Mouse (Mus musculus) liver, postnatal 0 days (tissue): Measurements from ENCODE around the gene Hnrnph3. TPM values are rescaled to one million over a fixed set of nuclear protein-coding genes. Genes with fewer than 3 reads are reported as not detected.

Experiments used
- ATAC-seq: fragments of 200-750 bp; cut with Nextera tagmentation; 2 replicates; pipeline ENCODE4 v1.8.0; 2017; ENCODE audit warnings: mild to moderate bottlenecking, moderate library complexity
- DNase-seq: peaks from one replicate; pipeline ENCODE4 v3.0.0-alpha.2; 2016
- H3K27ac ChIP-seq: fragments of 300-500 bp; sonication (generic); 2 replicates; pipeline ENCODE4 v1.5.1; 2014; ENCODE audit warnings: antibody characterized with exemption, moderate library complexity, mild to moderate bottlenecking, low read depth
- H3K27me3 ChIP-seq: fragments of 300-500 bp; sonication (generic); 2 replicates; pipeline ENCODE4 v1.6.1; 2014; ENCODE audit warnings: low read length, control low read depth, mixed read lengths; ENCODE audit not compliant: insufficient read depth
- H3K36me3 ChIP-seq: fragments of 300-500 bp; sonication (generic); replicated peaks from 2 replicates; pipeline ENCODE4 v1.6.1; 2014; ENCODE audit warnings: mild to moderate bottlenecking, control low read depth, low read length, moderate library complexity, mixed read lengths; ENCODE audit not compliant: insufficient read depth
- H3K4me1 ChIP-seq: fragments of 300-500 bp; sonication (generic); 2 replicates; pipeline ENCODE4 v1.6.1; 2014; ENCODE audit warnings: antibody characterized with exemption, mild to moderate bottlenecking, control low read depth; ENCODE audit not compliant: insufficient read depth
- H3K4me2 ChIP-seq: fragments of 300-500 bp; sonication (generic); 2 replicates; pipeline ENCODE4 v1.6.1; 2014; ENCODE audit warnings: low read depth, mild to moderate bottlenecking, low read length, moderate library complexity, mixed read lengths
- H3K4me3 ChIP-seq: fragments of 300-500 bp; sonication (generic); 2 replicates; pipeline ENCODE4 v1.5.1; 2014; ENCODE audit warnings: low read depth, low read length
- H3K9ac ChIP-seq: fragments of 300-500 bp; sonication (generic); replicated peaks from 2 replicates; pipeline ENCODE4 v1.6.1; 2014; ENCODE audit warnings: mild to moderate bottlenecking, moderate library complexity
- H3K9me3 ChIP-seq: fragments of 300-500 bp; sonication (generic); 2 replicates; pipeline ENCODE4 v1.6.1; 2016; ENCODE audit warnings: mild to moderate bottlenecking, control low read depth, low read length, mixed read lengths
- CTCF ChIP-seq: sonication (generic); IDR thresholded peaks from 2 replicates; pipeline ENCODE4 v1.5.1; 2016; ENCODE audit warnings: antibody characterized with exemption, low read depth
- EP300 ChIP-seq: IDR thresholded peaks from 2 replicates; pipeline ENCODE4 v1.6.1; 2016; ENCODE audit warnings: antibody characterized with exemption, low read depth, mild to moderate bottlenecking
- WGBS: fragments of 180-500 bp; shearing (Covaris S2); extraction: QIAGEN DNeasy Blood & Tissue Kit; methylation state at CpG from one replicate; pipeline ENCODE4 v1.1.7; 2014; ENCODE audit not compliant: insufficient replicate concordance; 5-methylcytosine and 5-hydroxymethylcytosine counted together
- polyA plus RNA-seq: library from polyadenylated mRNA; unstranded; fragments of >200 nt; fragmentation: Nextera tagmentation; extraction: Ambion mirVana; gene quantifications from 2 replicates; pipeline ENCODE4 v1.2.1, GENCODE M21; 2015

The Hnrnph3 gene
- polyA plus RNA-seq, 1 experiment from 2014 or later = 12.4 TPM

- no peak for DNase-seq
- Histone ChIP-seq H3K4me1 (no peaks in the 10 kb centered on the region), H3K4me3 (no peak overlapping the region), H3K27me3 (no peaks in the 10 kb centered on the region), H3K36me3 (no peaks in the 10 kb centered on the region), H3K27ac (no peak overlapping the region), H3K9me3 (no peaks in the 10 kb centered on the region), H3K4me2 (no peak overlapping the region; the same call in 1 of the 2 replicates), H3K9ac (no peak overlapping the region)
- ATAC-seq = no peak
- WGBS = 68% methylated on average over 5 of the region's 5 CpGs
- TF ChIP-seq CTCF (no peak), EP300 (no peak)
Observed at GRCm38 (mm10) chr10:63039867-63040628, 16.0 kb upstream of the Hnrnph3 start.

GRCm38 (mm10) chr10:63038571-63039320, 14.7 kb upstream of the Hnrnph3 start:
- H3K4me2 ChIP-seq = peak overlapping the region; percentile 44
- WGBS = 70% methylated on average over 11 of the region's 14 CpGs

GRCm38 (mm10) chr10:63032956-63033355, 8.9 kb upstream of the Hnrnph3 start:
- H3K9ac ChIP-seq = no peak overlapping the region
- no peak overlapping the region for H3K4me3 ChIP-seq
- no peaks in the 10 kb centered on the region for H3K4me1 ChIP-seq
- no peak for ATAC-seq
- 64% methylated on average over 3 of the region's 3 CpGs for WGBS
- H3K27me3 ChIP-seq = no peaks in the 10 kb centered on the region
- no peak for DNase-seq
- no peaks in the 10 kb centered on the region for H3K9me3 ChIP-seq
- no peak overlapping the region for H3K27ac ChIP-seq
- no peak overlapping the region for H3K4me2 ChIP-seq
- H3K36me3 ChIP-seq = no peaks in the 10 kb centered on the region
- TF ChIP-seq CTCF (no peak), EP300 (no peak)

More at GRCm38 (mm10) chr10:63038571-63039320, 14.7 kb upstream of the Hnrnph3 start:
- H3K36me3 ChIP-seq = no peaks in the 10 kb centered on the region
- H3K9me3 ChIP-seq = no peaks in the 10 kb centered on the region
- H3K27ac ChIP-seq = peak overlapping the region; percentile 48
- no peaks in the 10 kb centered on the region for H3K27me3 ChIP-seq
- TF ChIP-seq CTCF = no peak
- TF ChIP-seq EP300 = no peak
- no peak overlapping the region for H3K9ac ChIP-seq
- DNase-seq (no peak), ATAC-seq (peak; percentile 59; the same call in 1 of the 2 replicates)
- peak overlapping the region; percentile 13; the same call in 1 of the 2 replicates for H3K4me3 ChIP-seq
- H3K4me1 ChIP-seq = no peaks in the 10 kb centered on the region

- DNase-seq (no peak), ATAC-seq (no peak)
- 71% methylated on average over 3 of the region's 3 CpGs for WGBS
- no peak overlapping the region for H3K4me2 ChIP-seq
- no peak overlapping the region for H3K9ac ChIP-seq
- no peaks in the 10 kb centered on the region for H3K36me3 ChIP-seq
- H3K27me3 ChIP-seq = no peaks in the 10 kb centered on the region
- TF ChIP-seq CTCF = no peak
- TF ChIP-seq EP300 = no peak
- no peak overlapping the region for H3K27ac ChIP-seq
- H3K9me3 ChIP-seq = no peaks in the 10 kb centered on the region
- H3K4me1 ChIP-seq = no peaks in the 10 kb centered on the region
- no peak overlapping the region for H3K4me3 ChIP-seq
Observed at GRCm38 (mm10) chr10:63032267-63032666, 8.2 kb upstream of the Hnrnph3 start.

GRCm38 (mm10) chr10:63028396-63028795, 4.4 kb upstream of the Hnrnph3 start:
- Histone ChIP-seq H3K4me2 (no peak overlapping the region), H3K9ac (no peak overlapping the region), H3K9me3 (no peaks in the 10 kb centered on the region), H3K4me1 (peaks cover 11% of the 10 kb centered on the region), H3K27me3 (no peaks in the 10 kb centered on the region), H3K4me3 (no peak overlapping the region), H3K36me3 (no peaks in the 10 kb centered on the region), H3K27ac (no peak overlapping the region)
- ATAC-seq (no peak), DNase-seq (no peak)
- TF ChIP-seq EP300 = no peak
- TF ChIP-seq CTCF = no peak
- WGBS = 89% methylated on average over 4 of the region's 4 CpGs
